Mouse (Mus musculus) left cerebral cortex, adult 18-20 months (tissue): ENCODE results near the gene Serpina3k. TPM values are rescaled to one million over a fixed set of nuclear protein-coding genes. Genes with fewer than 3 reads are reported as not detected.
"Not testable (repeated sequence)": the region's sequence is repeated elsewhere in the genome, so short reads cannot be mapped to it uniquely, and the experiment has no call there.

ENCODE experiments used
- DNase-seq, 2 experiments: peaks; one replicate each; pipeline ENCODE4 v3.0.0; 2021 to 2022; ENCODE audit warnings: low spot score in 2 of 2, mixed read lengths in 1 of 2
- long read RNA-seq, 2 experiments: library from polyadenylated mRNA; stranded (forward); transcript quantifications; one replicate each; pipeline ENCODE4 v2.0.0; 2021
- total RNA-seq, 2 experiments: library from RNA; stranded (reverse); gene quantifications; 2 replicates each; pipeline ENCODE4 v1.2.3; 2021

Serpina3k gene
- not detected for total RNA-seq
- long read RNA-seq, experiment 1, result 0 reads
- long read RNA-seq, experiment 2, result 0 reads

DNA sequence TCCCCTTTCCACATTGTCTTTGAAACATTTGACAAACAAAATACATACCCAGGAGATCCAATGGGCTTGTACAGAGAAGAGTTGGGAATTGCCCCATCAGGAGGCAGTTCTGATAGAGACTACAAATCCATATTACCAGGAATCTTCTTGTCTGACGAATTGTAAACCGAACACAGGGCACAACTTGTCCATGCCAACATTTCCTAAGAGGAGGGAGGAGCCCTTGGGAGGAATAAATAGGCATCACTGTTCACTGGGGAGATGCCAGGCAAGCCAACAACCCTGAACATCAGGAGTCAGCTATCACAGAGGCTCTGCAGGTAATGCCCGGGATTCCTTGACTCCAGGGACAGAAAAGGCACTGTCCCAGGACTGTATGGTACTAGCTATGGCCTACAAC is at the start of gene Serpina3k, which contains the start of gene Serpina3m:
Gene Serpina3k, plus strand, starts transcription at position 261 of the 400 bp plus-strand sequence.
Gene Serpina3m, plus strand, starts transcription at position 261 of the 400 bp plus-strand sequence.
- DNase-seq, result not testable (repeated sequence)

- DNase-seq, result no peak
These were observed 48.4 kb upstream of the Serpina3k start for GRCm38 (mm10) chr12:104289872-104290271.

DNA sequence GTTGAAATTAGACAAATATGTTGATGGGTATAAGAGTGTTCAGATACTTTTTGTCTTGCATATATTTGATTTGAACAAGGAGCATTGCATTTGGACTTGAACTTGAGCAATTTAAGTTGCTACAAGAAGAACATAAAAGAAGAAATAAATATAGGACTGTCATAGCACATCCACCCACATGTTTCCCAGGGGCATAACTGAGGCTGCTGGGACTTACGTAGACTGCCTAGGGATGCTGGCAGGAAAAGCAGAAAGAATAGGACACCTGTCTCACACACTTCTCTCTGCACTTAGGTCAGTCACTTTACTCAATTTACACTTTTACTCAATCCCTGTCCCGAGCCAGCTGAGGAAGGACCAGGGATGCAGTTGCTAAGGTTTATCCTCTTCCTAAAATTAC is 44.3 kb upstream of the Serpina3k start:
- DNase-seq, result no peak

DNA sequence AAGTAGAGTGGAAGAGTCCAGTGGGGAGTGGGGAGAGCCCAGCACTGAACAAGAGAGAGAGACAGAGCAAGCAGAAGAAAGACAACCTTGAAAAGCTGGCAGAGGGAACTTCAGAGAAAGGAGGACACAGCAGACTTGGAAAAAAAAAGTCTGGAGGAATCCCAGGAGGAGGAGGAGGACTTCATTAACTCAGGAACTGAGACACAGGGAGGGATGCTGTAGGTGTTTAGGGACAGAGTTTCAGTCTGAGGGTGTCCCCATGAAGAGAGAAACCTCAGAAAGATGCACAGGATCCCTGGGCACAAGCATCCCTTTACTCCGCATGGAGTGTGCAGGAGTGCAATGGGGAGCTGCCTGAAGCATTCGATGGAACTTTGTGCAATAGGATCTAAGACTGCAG is 40.2 kb upstream of the Serpina3k start:
- DNase-seq, result peak in 1 of 2 experiments; percentile 9

GRCm38 (mm10) chr12:104305991-104306390 is 32.3 kb upstream of the Serpina3k start:
- DNase-seq, result no peak

DNA sequence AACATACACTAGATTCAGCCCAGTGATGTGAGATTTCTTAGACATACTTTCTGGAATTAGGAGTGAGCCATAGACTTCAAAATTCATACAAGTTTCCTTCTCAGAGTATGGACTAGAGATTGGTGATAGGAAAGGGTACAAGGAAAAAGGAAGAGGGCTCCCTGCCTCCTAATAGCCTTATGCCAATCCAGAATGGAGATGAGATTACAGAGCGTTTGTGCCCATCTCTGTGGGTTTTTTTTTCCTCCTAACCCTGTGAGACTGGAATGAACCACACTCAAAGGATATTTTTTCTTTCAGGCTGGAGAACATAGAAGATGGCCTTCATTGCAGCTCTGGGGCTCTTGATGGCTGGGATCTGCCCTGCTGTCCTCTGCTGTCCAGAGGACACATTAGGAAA is 24.0 kb upstream of the Serpina3k start, which contains the start of gene Serpina3j:
Gene Serpina3j, plus strand, starts transcription at position 301 of the 400 bp plus-strand sequence.
- DNase-seq, result no peak

DNA sequence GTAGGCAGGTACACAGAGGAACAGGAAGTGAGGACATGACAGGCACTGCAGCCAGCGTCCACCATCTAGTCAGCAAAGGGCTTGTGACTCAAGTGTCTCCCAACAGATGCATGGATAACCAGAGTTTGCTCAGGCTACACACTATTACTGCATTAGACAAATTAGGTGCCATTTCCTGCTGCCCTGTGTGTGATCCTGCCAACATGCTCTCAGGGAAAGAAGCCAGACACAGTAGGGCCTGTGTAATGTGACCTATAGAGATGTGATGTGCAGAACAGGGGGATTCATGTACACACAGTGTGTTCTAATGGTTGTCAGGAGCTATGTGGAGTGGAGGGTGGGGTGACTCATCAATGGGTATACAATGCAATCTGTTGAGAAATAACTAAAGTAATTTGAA is 15.8 kb upstream of the Serpina3k start:
- no peak for DNase-seq

GRCm38 (mm10) chr12:104331701-104332100 is 6.6 kb upstream of the Serpina3k start:
- DNase-seq, result no peak

GRCm38 (mm10) chr12:104336873-104337272 is 1.4 kb upstream of the Serpina3k start:
- DNase-seq, result not testable (repeated sequence)

- no peak for DNase-seq
These were observed 419 bp downstream of the Serpina3k start for GRCm38 (mm10) chr12:104338705-104339104.

DNA sequence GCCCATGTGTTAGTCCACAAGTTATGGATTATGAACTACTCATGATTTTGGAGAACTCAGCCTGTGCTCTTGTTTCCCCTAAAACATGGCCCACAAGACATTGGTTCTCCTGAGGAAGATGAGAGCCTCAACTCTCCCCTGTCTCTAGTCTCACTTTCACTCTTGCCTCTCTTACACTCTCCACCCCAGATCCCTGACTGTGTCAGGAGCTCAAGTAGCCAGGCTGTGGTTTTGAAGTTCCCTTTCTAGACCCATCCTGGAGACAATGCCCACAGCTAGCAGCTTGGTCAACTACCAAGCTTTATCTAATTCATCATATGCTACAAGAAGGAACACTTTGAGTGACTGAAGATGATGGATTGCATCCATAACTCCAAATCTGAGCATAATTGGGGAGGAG is 4.2 kb downstream of the Serpina3k start:
- DNase-seq, result not testable (repeated sequence)

- DNase-seq, result no peak
These were observed 6.9 kb downstream of the Serpina3k start for GRCm38 (mm10) chr12:104345181-104345580.

DNA sequence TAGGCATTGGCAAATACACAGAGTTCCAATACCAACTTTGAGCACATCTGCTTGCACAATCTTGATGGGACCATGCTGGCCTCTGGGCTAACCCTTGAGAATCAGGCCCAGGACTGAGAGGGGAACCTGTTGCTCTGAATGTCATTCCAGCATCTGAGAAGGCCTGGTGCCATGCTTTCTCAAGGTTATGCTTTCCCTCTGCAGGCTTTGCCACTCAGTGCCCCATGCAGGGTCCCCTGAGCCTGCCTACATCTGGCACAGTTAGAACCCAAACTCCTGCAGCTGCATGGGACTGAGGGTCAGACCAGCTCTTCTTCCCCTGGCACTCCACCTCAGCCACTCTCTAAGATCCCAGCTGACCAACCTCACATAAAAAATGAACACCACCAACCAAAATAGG is 7.4 kb downstream of the Serpina3k start:
- no peak for DNase-seq

GRCm38 (mm10) chr12:104347091-104347490 is 8.8 kb downstream of the Serpina3k start:
- DNase-seq, result no peak

DNA sequence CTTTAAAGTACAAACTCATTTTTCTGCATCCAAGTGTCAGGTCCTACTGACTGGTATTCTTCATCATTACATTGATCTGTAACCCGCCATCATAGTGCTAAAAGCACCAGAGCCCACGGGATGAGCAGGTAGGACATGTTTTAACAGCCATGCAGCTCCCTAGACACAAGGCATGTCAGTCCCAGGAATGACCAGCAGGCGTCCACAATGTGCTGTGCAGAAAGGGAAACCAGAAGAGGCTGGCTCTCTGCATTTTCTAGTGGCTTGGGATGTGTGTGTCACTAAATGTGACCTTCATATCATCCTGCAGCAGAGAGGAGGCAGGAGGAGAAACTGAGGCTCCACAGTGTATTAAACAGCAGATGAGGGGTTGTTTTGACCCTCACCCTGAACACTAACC is 13.5 kb downstream of the Serpina3k start:
- DNase-seq, result peak; percentile 48

DNA sequence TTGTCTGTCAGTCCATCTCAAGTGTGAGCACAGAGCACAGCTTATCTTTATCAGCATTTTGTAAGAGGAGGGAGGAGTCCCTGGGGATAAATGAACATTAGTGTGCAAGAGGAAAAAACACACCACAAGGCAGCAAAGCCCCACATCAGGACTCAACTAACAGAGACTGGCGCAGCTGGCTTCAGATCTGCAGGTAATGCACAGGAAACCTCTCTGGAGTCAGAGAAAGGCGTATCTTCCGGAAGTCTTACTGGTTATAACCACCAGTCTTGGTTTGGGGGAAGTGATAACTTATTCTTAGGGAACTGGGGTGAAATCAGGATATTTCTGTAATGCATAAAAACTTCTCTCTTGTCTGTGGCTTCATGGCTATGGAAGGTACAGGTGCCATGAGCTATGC is 17.7 kb downstream of the Serpina3k start:
- DNase-seq, result no peak

GRCm38 (mm10) chr12:104369986-104370385 is 31.7 kb downstream of the Serpina3k start:
- no peak for DNase-seq

GRCm38 (mm10) chr12:104377179-104377578 is 38.9 kb downstream of the Serpina3k start:
- not testable (repeated sequence) for DNase-seq

DNA sequence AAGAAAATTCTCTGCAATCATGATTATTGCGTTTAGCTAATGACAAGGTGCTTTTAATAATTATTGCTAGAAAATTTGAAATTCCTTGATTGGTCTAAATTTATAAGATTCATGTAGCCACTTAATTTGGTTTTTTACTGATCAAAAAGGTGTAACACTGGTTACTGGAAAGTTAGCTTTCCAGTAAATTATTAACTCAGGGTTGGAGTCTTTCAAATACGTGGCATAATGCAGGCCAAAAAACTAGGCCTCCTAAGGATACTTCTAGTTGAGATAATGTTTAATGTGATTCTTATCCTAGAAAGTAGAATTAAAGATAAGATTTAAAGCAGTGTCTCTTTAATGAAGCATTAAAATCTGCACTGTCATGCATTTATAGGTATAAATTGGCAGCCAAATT is 40.1 kb downstream of the Serpina3k start:
- DNase-seq, result not testable (repeated sequence)

DNA sequence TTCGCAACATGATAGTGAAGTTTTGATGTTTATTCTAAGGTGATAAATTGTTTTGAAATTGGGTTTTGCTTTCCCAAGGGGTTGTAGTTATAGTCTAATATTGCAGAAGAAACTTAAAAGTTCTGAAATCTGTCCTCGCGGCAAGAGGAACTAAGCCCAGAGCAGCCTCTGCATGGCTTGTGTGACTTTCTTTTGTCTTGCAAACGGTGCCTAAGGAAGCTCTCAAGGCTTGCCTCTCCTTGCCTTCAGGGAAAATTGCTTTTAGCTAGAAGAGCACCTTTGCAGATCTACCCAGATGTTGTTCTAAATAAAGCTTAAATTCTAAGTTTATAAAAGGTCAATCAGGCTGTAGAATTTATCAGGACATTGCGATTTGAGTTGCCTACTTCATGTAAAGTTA is 40.5 kb downstream of the Serpina3k start:
- DNase-seq, result not testable (repeated sequence)

GRCm38 (mm10) chr12:104379856-104380255 is 41.6 kb downstream of the Serpina3k start:
- no peak for DNase-seq

GRCm38 (mm10) chr12:104381071-104381604 is 42.9 kb downstream of the Serpina3k start:
- not testable (repeated sequence) for DNase-seq

GRCm38 (mm10) chr12:104385987-104386386 is 47.7 kb downstream of the Serpina3k start:
- not testable (repeated sequence) for DNase-seq
